ENCODE assay signal across 9 mouse cellular contexts in genomic region chr6:127888581-127888980, GRCm38 (mm10). TPM values are rescaled to one million over a fixed set of nuclear protein-coding genes. Genes with fewer than 3 reads are reported as not detected.
DNase-seq lines count a peak whose midpoint lies in the region; ATAC-seq and TF ChIP-seq lines count a peak whose summit lies in the region.
"Had no signal": no experiment of that assay in that cellular context is flagged by ENCODE, and none has a peak within 500 bp of the region (broad histone marks: within the 10 kb centered on the region; RNA-seq: fewer than 3 reads in every experiment).

No protein-coding gene starts in this region.

- H3K9me3 ChIP-seq in kidney, embryonic 16.5 days (ENCODE audit: low read length), result peaks cover 4% of the 10 kb centered on the region; the same call in 1 of the 2 replicates
- no peaks in the 10 kb centered on the region for H3K9me3 ChIP-seq in forebrain, embryonic 12.5 days
- H3K9me3 ChIP-seq in limb, embryonic 10.5 days (replicated peaks), result no peaks in the 10 kb centered on the region
- H3K9me3 ChIP-seq in stomach, embryonic 14.5 days (ENCODE audit: control insufficient read depth, low read depth, low read length), result no peaks in the 10 kb centered on the region

- no peak for TF ChIP-seq POLR2A in kidney, adult 2 months (IDR thresholded peaks at IDR 0.05; ENCODE audit: low read depth, low read length)

- H3K4me2 ChIP-seq in kidney, embryonic 16.5 days (replicated peaks; ENCODE audit: low read depth, low read length), result peak overlapping the region; percentile 94
- H3K4me2 ChIP-seq in forebrain, embryonic 12.5 days, result peak overlapping the region; percentile 83
- H3K4me2 ChIP-seq in stomach, embryonic 14.5 days (replicated peaks; ENCODE audit: low read depth, low read length), result peak overlapping the region; percentile 89; the same call in 1 of the 2 replicates

- WGBS in kidney, embryonic 16.5 days, result 62% methylated on average over 3 of the region's 3 CpGs
- WGBS in kidney, adult 2 months, result 89% methylated on average over 3 of the region's 3 CpGs
- 69% methylated on average over 3 of the region's 3 CpGs for WGBS in forebrain, embryonic 12.5 days
- WGBS in limb, embryonic 10.5 days, result 67% methylated on average over 3 of the region's 3 CpGs
- 61% methylated on average over 3 of the region's 3 CpGs for whole genome bisulfite sequencing in stomach, embryonic 14.5 days

- no peaks in the 10 kb centered on the region for H3K27me3 ChIP-seq in kidney, embryonic 16.5 days (ENCODE audit: insufficient read depth, low read length)
- H3K27me3 ChIP-seq in kidney, adult 2 months (replicated peaks; ENCODE audit: control insufficient read depth, insufficient read depth, low read length), result no peaks in the 10 kb centered on the region
- H3K27me3 ChIP-seq in forebrain, embryonic 12.5 days, result peaks cover 21% of the 10 kb centered on the region
- H3K27me3 ChIP-seq in limb, embryonic 10.5 days (ENCODE audit: low read depth, poor library complexity, severe bottlenecking), result peaks cover 35% of the 10 kb centered on the region
- no peaks in the 10 kb centered on the region for H3K27me3 ChIP-seq in stomach, embryonic 14.5 days (ENCODE audit: control insufficient read depth, insufficient read depth, low read length)

- H3K9ac ChIP-seq in kidney, embryonic 16.5 days (replicated peaks; ENCODE audit: low read length), result peak overlapping the region; percentile 71; the same call in 1 of the 2 replicates
- 0 out of 2 replicates have a peak overlapping the region, but pooled peaks have one; percentile 66 for H3K9ac ChIP-seq in forebrain, embryonic 12.5 days
- no peak overlapping the region for H3K9ac ChIP-seq in stomach, embryonic 14.5 days (replicated peaks; ENCODE audit: low read depth, low read length)

- no peak overlapping the region for H3K27ac ChIP-seq in kidney, embryonic 16.5 days (ENCODE audit: low read length)
- H3K27ac ChIP-seq in kidney, adult 2 months (ENCODE audit: insufficient read depth, low read depth, low read length), result no peak overlapping the region
- H3K27ac ChIP-seq in forebrain, embryonic 12.5 days, result no peak overlapping the region; the same call in 1 of the 2 replicates
- peak overlapping the region; percentile 87 for H3K27ac ChIP-seq in limb, embryonic 10.5 days
- H3K27ac ChIP-seq in stomach, embryonic 14.5 days (ENCODE audit: low read length), result no peak overlapping the region

- peak overlapping the region; percentile 59; the same call in 1 of the 2 replicates for H3K4me3 ChIP-seq in kidney, embryonic 16.5 days (ENCODE audit: low read length)
- no peak overlapping the region for H3K4me3 ChIP-seq in kidney, adult 2 months (ENCODE audit: insufficient read depth, low read depth, low read length)
- peak overlapping the region; percentile 50 for H3K4me3 ChIP-seq in forebrain, embryonic 12.5 days (replicated peaks)
- H3K4me3 ChIP-seq in limb, embryonic 10.5 days, result peak overlapping the region; percentile 63
- no peak overlapping the region for H3K4me3 ChIP-seq in stomach, embryonic 14.5 days (ENCODE audit: low read depth, low read length)

- H3K4me1 ChIP-seq in kidney, embryonic 16.5 days (ENCODE audit: insufficient read depth, low read length), result peaks cover 30% of the 10 kb centered on the region
- H3K4me1 ChIP-seq in kidney, adult 2 months (ENCODE audit: control insufficient read depth, insufficient read depth, low read length), result peaks cover 4% of the 10 kb centered on the region; the same call in 1 of the 2 replicates
- peaks cover 34% of the 10 kb centered on the region for H3K4me1 ChIP-seq in forebrain, embryonic 12.5 days
- H3K4me1 ChIP-seq in limb, embryonic 10.5 days, result peaks cover 26% of the 10 kb centered on the region
- peaks cover 11% of the 10 kb centered on the region; the same call in 1 of the 2 replicates for H3K4me1 ChIP-seq in stomach, embryonic 14.5 days (ENCODE audit: control insufficient read depth, insufficient read depth, low read length)

- DNase-seq in kidney, adult 2 months, result no peak
- DNase-seq in limb, embryonic 10.5 days (ENCODE audit: low spot score), result no peak
- DNase-seq in thymus, postnatal 10 days (ENCODE audit: low spot score in 2 of 2), result no peak
- DNase-seq in adrenal gland, adult 18-20 months (ENCODE audit: low spot score in 2 of 2), result no peak
- DNase-seq in embryo, embryonic 9.5 days (ENCODE audit: extremely low spot score), result no peak
- DNase-seq: adrenal gland, postnatal 10 days had no signal

- TF ChIP-seq CTCF in kidney, adult 2 months (conservative IDR thresholded peaks at IDR 0.05; ENCODE audit: insufficient read depth, insufficient read length, low read depth, low read length), result no peak

- no peak for ATAC-seq in kidney, embryonic 16.5 days (ENCODE audit: low FRiP score, low TSS enrichment)
- no peak for ATAC-seq in forebrain, embryonic 12.5 days (ENCODE audit: low FRiP score)
- no peak for ATAC-seq in stomach, embryonic 14.5 days (ENCODE audit: insufficient number of reproducible peaks, insufficient read depth, low FRiP score, low read depth)

- H3K36me3 ChIP-seq in kidney, embryonic 16.5 days (ENCODE audit: insufficient read depth, low read length), result no peaks in the 10 kb centered on the region
- no peaks in the 10 kb centered on the region for H3K36me3 ChIP-seq in kidney, adult 2 months (ENCODE audit: control insufficient read depth, insufficient read depth, low read length)
- H3K36me3 ChIP-seq in forebrain, embryonic 12.5 days (replicated peaks), result no peaks in the 10 kb centered on the region
- H3K36me3 ChIP-seq in limb, embryonic 10.5 days, result no peaks in the 10 kb centered on the region
- H3K36me3 ChIP-seq in stomach, embryonic 14.5 days (ENCODE audit: control insufficient read depth, insufficient read depth, low read length), result no peaks in the 10 kb centered on the region

RNA-seq across cellular contexts. Expression of gene Tspan11, which starts 1.2 kb away (rescaled TPM):
- 7.8 and 7.9 TPM in 2 replicates for polyA plus RNA-seq in kidney, embryonic 16.5 days (2015; fragmentation: Nextera tagmentation; extraction: Ambion mirVana)
- polyA plus RNA-seq in kidney, adult 2 months (2012; rRNA removed), result 0.78 and 1.2 TPM in 2 replicates
- polyA plus RNA-seq in forebrain, embryonic 12.5 days (2016; fragmentation: Nextera tagmentation; extraction: Ambion mirVana), result 11.9 and 13.0 TPM in 2 replicates
- polyA plus RNA-seq in limb, embryonic 10.5 days (2016; fragmentation: Nextera tagmentation; extraction: Ambion mirVana), result 2.1 and 9.2 TPM in 2 replicates
- 3.1 and 3.3 TPM in 2 replicates for polyA plus RNA-seq in stomach, embryonic 14.5 days (2014; fragmentation: Nextera tagmentation; extraction: Ambion mirVana)
- total RNA-seq in adrenal gland, adult 18-20 months (2021), result 10 to 100 TPM in 1 of 2 experiments, 1 to 10 TPM in 1; 5.1 to 23.4 TPM

Comparison
In these comparisons a context has a peak if more than half of its experiments do, and no peak if none do; other contexts are left out.
1. H3K4me3 ChIP-seq: peak in kidney, embryonic 16.5 days (single experiment), forebrain, embryonic 12.5 days (single experiment) and limb, embryonic 10.5 days (single experiment); none in kidney, adult 2 months (single experiment) and stomach, embryonic 14.5 days (single experiment).
2. Peak in every context shown above with its lines, with median percentiles within 50 percentile points of each other: H3K4me2 ChIP-seq.